Mouse (Mus musculus) brain, embryonic 14.5 days (tissue): Measurements from ENCODE around the gene Sh3rf3. TPM values are rescaled to one million over a fixed set of nuclear protein-coding genes. Genes with fewer than 3 reads are reported as not detected.
"Not testable (repeated sequence)": the region's sequence is repeated elsewhere in the genome, so short reads cannot be mapped to it uniquely, and the experiment has no call there.

Source experiments
- DNase-seq: peaks from one replicate; pipeline ENCODE4 v3.0.0-alpha.2; 2011; ENCODE audit warnings: low read depth
- CTCF ChIP-seq: fragments of 200-500 bp; IDR thresholded peaks from 2 replicates; pipeline ENCODE4 v1.5.1; 2012; ENCODE audit warnings: inconsistent platforms, mild to moderate bottlenecking, moderate library complexity, borderline replicate concordance; ENCODE audit not compliant: insufficient read depth, insufficient read length; ENCODE audit errors: extremely low read depth
- POLR2A ChIP-seq: fragments of 200-500 bp; IDR thresholded peaks from 2 replicates; pipeline ENCODE4 v1.6.1; 2012; ENCODE audit warnings: mild to moderate bottlenecking, inconsistent platforms, borderline replicate concordance; ENCODE audit not compliant: poor library complexity, insufficient read depth, insufficient read length, severe bottlenecking; ENCODE audit errors: extremely low read depth
- polyA plus RNA-seq: library from polyadenylated mRNA; depleted of rRNA; stranded (reverse); fragments of >200 nt; gene quantifications from 2 replicates; pipeline ENCODE4 v1.2.3, GENCODE M21; 2012

Gene Sh3rf3
- polyA plus RNA-seq, 1 experiment: 10.4 TPM

- TF ChIP-seq POLR2A: no peak
- no peak for TF ChIP-seq CTCF
- no peak for DNase-seq
These were observed 259.7 kb downstream of the Sh3rf3 start for GRCm38 (mm10) chr10:59072827-59073226.

- DNase-seq: no peak
- no peak for TF ChIP-seq POLR2A
- no peak for TF ChIP-seq CTCF
These were observed 263.5 kb downstream of the Sh3rf3 start for GRCm38 (mm10) chr10:59076681-59077080.

- TF ChIP-seq POLR2A (no peak), CTCF (no peak)
- peak; percentile 60 for DNase-seq
These were observed 264.8 kb downstream of the Sh3rf3 start for GRCm38 (mm10) chr10:59077909-59078308.

- no peak for TF ChIP-seq CTCF
- no peak for TF ChIP-seq POLR2A
These were observed 272.4 kb downstream of the Sh3rf3 start for GRCm38 (mm10) chr10:59085604-59086003.

GRCm38 (mm10) chr10:59086578-59086977 is 273.4 kb downstream of the Sh3rf3 start:
- no peak for TF ChIP-seq POLR2A
- no peak for TF ChIP-seq CTCF
- DNase-seq: no peak

More at GRCm38 (mm10) chr10:59085604-59086003, 272.4 kb downstream of the Sh3rf3 start:
- DNase-seq: no peak

- no peak for TF ChIP-seq POLR2A
- TF ChIP-seq CTCF: no peak
- peak; percentile 98 for DNase-seq
These were observed 276.9 kb downstream of the Sh3rf3 start for GRCm38 (mm10) chr10:59089861-59090621.

GRCm38 (mm10) chr10:59090622-59090971 is 277.4 kb downstream of the Sh3rf3 start:
- TF ChIP-seq CTCF: no peak
- TF ChIP-seq POLR2A: no peak
- DNase-seq: no peak

GRCm38 (mm10) chr10:59091556-59091955 is 278.4 kb downstream of the Sh3rf3 start:
- no peak for DNase-seq
- TF ChIP-seq POLR2A: no peak
- TF ChIP-seq CTCF: no peak

- DNase-seq: peak; percentile 87
- TF ChIP-seq POLR2A (no peak), CTCF (no peak)
These were observed 278.8 kb downstream of the Sh3rf3 start for GRCm38 (mm10) chr10:59091988-59092387.

GRCm38 (mm10) chr10:59103076-59103475 is 289.9 kb downstream of the Sh3rf3 start:
- DNase-seq: not testable (repeated sequence)

- peak; percentile 62 for DNase-seq
- TF ChIP-seq POLR2A: no peak
- no peak for TF ChIP-seq CTCF
These were observed 291.5 kb downstream of the Sh3rf3 start for GRCm38 (mm10) chr10:59104683-59105082.

GRCm38 (mm10) chr10:59105885-59106284 is 292.7 kb downstream of the Sh3rf3 start:
- no peak for DNase-seq
- TF ChIP-seq CTCF: no peak
- no peak for TF ChIP-seq POLR2A
